Mouse (Mus musculus): ENCODE measurements around the gene Zfp618.

DNA sequence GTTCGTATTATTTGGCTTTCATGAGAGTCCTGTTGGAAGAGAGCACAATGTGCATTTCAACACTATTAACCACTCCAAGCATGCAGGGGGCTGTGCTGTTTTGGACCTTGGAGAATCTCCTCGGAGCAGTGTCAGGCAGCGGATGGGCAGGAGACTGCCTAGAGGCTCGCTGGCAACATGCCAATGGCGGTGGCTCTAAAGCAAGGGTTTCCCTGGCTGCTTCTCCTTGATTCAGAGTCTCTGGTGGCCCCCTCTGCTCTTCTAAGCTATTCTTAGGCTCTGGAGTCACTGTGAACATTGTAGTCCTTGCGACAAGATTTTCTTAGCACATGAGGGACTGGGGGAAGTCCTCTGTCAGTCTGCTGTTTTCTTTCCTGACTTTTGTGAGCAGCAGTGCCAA lies 33.5 kb downstream of the Zfp618 start:
- TF ChIP-seq POLR2A (IDR thresholded peaks at IDR 0.05; ENCODE audit: control insufficient read depth, low read depth, low read length) = no peak
- no peak for TF ChIP-seq CTCF (IDR thresholded peaks at IDR 0.05; ENCODE audit: control insufficient read depth, insufficient read depth, insufficient replicate concordance, low read depth, low read length)

Measured in testis, adult 2 months (tissue).